Mouse (Mus musculus) forebrain, embryonic 14.5 days (tissue): ENCODE results near the gene Olfr523. TPM values are rescaled to one million over a fixed set of nuclear protein-coding genes. Genes with fewer than 3 reads are reported as not detected.
A peak's percentile ranks its signal among the peaks of the same experiment; 100 is the strongest.

Source experiments
- ATAC-seq: fragments of 200-750 bp; cut with Nextera tagmentation; 2 replicates; pipeline ENCODE4 v1.8.0; 2017; ENCODE audit warnings: mild to moderate bottlenecking, moderate library complexity
- DNase-seq: peaks from one replicate; pipeline ENCODE4 v3.0.0-alpha.2; 2015; ENCODE audit warnings: low spot score
- H3K27ac ChIP-seq: fragments of 300-500 bp; sonication (generic); 2 replicates; pipeline ENCODE4 v1.5.1; 2014; ENCODE audit warnings: low read depth, mild to moderate bottlenecking, control low read depth, low read length, moderate library complexity
- H3K27me3 ChIP-seq: fragments of 300-500 bp; sonication (generic); replicated peaks from 2 replicates; pipeline ENCODE4 v1.6.1; 2014; ENCODE audit warnings: low read length, control low read depth, mixed read lengths; ENCODE audit not compliant: control insufficient read depth, insufficient read depth
- H3K36me3 ChIP-seq: fragments of 300-500 bp; sonication (generic); 2 replicates; pipeline ENCODE4 v1.6.1; 2014; ENCODE audit warnings: low read length, control low read depth; ENCODE audit not compliant: control insufficient read depth, insufficient read depth
- H3K4me1 ChIP-seq: fragments of 300-500 bp; sonication (generic); 2 replicates; pipeline ENCODE4 v1.6.1; 2014; ENCODE audit warnings: antibody characterized with exemption, low read length, control low read depth; ENCODE audit not compliant: control insufficient read depth, insufficient read depth
- H3K4me2 ChIP-seq: fragments of 300-500 bp; sonication (generic); 2 replicates; pipeline ENCODE4 v1.6.1; 2014; ENCODE audit warnings: mild to moderate bottlenecking, control low read depth, low read length
- H3K4me3 ChIP-seq: fragments of 300-500 bp; sonication (generic); 2 replicates; pipeline ENCODE4 v1.5.1; 2014; ENCODE audit warnings: low read depth, low read length, control low read depth
- H3K9ac ChIP-seq: fragments of 300-500 bp; sonication (generic); 2 replicates; pipeline ENCODE4 v1.6.1; 2014; ENCODE audit warnings: mild to moderate bottlenecking, low read length, control low read depth, moderate library complexity
- H3K9me3 ChIP-seq: fragments of 300-500 bp; sonication (generic); replicated peaks from 2 replicates; pipeline ENCODE4 v1.6.1; 2016; ENCODE audit warnings: low read length, control low read depth, mixed read lengths; ENCODE audit not compliant: control insufficient read depth
- WGBS: fragments of 180-500 bp; shearing (Covaris S2); extraction: QIAGEN DNeasy Blood & Tissue Kit; methylation state at CpG from one replicate; pipeline ENCODE4 v1.1.7; 2014; 5-methylcytosine and 5-hydroxymethylcytosine counted together
- polyA plus RNA-seq: library from polyadenylated mRNA; unstranded; fragments of >200 nt; fragmentation: Nextera tagmentation; extraction: Ambion mirVana; gene quantifications from 2 replicates; pipeline ENCODE4 v1.2.1, GENCODE M21; 2014

Olfr523 gene
- polyA plus RNA-seq, 1 experiment from 2014 or later: not detected

DNA sequence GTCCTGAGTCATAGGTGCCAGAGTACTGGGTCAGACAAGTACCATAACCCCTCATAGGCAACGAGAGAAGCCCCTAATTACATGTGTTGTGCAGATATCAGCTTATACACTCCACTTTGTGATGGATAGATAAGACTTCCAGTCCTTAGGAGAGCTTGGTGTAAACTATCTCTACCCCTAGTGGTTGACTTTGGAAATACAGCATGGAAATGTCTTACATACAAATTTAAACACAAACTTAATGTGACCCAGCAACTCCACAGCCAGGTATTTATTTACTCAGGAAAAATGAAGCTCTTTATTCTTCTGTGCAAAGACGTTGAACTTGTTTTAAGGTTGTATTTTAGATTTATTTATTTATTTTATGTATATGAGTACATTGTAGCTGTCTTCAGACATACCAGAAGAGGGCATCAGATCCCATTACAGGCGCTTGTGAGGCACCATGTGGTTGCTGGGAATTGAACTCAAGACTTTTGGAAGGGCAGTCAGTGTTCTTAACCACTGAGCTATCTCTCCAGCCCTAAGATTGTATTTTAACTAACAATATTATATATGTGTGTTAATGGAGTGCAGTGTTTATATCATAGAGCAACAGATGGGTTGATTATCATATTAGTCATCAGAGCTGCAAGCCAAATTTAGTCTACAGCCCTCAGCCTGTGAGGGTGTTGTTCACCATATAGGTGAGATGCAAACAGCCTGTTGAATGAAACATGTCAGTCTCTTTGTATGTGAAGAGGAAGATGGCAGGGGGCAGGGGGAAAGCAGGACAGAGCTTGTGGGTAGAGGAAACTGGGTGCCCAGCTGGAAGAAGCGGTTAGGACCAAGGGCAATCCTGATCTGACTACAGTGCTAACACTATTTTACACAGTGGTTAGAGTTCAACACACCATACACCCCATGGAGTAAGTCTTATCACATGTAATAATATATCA is 15.6 kb downstream of the Olfr523 start:
- H3K36me3 ChIP-seq: no peaks in the 10 kb centered on the region
- ATAC-seq: no peak
- H3K9me3 ChIP-seq: no peaks in the 10 kb centered on the region
- H3K27me3 ChIP-seq: no peaks in the 10 kb centered on the region
- DNase-seq: peak; percentile 67
- 72% methylated on average over 4 of the region's 4 CpGs for WGBS
- no peak overlapping the region for H3K9ac ChIP-seq
- no peak overlapping the region for H3K4me2 ChIP-seq
- no peak overlapping the region for H3K4me3 ChIP-seq
- H3K4me1 ChIP-seq: no peaks in the 10 kb centered on the region
- no peak overlapping the region for H3K27ac ChIP-seq

DNA sequence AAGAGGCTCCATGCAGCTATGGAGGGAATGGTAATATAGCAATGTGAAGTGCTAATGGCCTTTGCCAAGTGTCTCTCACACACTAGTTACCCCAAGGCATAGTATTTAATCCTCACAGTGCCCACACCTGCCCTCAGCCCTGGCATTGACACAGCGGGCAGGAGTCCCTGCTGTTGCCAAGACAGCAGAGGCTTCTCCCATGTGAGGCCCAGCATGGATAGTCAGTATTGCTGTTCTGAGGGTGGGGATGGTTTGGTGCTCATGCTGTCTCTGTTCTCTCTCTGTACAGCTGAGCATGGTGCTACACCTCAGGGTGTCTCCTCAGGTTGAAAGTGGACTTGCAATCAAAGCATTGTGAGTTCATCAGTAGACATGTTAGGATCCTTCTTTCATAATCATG is 17.4 kb downstream of the Olfr523 start:
- Histone ChIP-seq H3K27ac (no peak overlapping the region), H3K27me3 (no peaks in the 10 kb centered on the region), H3K9me3 (no peaks in the 10 kb centered on the region), H3K4me1 (no peaks in the 10 kb centered on the region), H3K4me2 (no peak overlapping the region), H3K4me3 (no peak overlapping the region), H3K36me3 (no peaks in the 10 kb centered on the region), H3K9ac (no peak overlapping the region)
- no peak for DNase-seq
- ATAC-seq: no peak
- 95% methylated on average over 1 of the region's 1 CpGs for WGBS

DNA sequence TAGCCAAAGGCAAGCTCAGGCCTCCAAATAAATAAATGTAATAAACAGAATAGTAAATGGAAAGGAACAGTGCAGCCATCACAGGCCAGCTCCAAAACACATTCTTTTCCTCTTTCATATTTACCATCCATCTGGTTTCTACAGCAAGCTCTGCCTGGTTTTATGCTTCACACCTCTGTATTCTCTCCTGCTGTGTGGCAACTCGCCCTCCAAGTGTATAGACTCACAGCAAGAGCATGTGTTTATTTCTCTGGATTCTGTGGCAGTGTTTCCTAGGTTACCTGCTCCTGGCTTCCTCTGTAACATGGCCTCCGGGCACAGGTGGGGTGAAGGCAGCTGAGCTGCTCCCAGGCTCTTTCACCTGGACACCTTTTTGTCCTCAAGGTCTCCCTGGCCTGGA is 19.4 kb downstream of the Olfr523 start:
- Histone ChIP-seq H3K27me3 (no peaks in the 10 kb centered on the region), H3K9me3 (no peaks in the 10 kb centered on the region), H3K9ac (no peak overlapping the region), H3K4me2 (no peak overlapping the region), H3K4me3 (no peak overlapping the region), H3K27ac (no peak overlapping the region), H3K36me3 (no peaks in the 10 kb centered on the region), H3K4me1 (no peaks in the 10 kb centered on the region)
- no peak for ATAC-seq
- DNase-seq: no peak
- 58% methylated on average over 2 of the region's 2 CpGs for WGBS

DNA sequence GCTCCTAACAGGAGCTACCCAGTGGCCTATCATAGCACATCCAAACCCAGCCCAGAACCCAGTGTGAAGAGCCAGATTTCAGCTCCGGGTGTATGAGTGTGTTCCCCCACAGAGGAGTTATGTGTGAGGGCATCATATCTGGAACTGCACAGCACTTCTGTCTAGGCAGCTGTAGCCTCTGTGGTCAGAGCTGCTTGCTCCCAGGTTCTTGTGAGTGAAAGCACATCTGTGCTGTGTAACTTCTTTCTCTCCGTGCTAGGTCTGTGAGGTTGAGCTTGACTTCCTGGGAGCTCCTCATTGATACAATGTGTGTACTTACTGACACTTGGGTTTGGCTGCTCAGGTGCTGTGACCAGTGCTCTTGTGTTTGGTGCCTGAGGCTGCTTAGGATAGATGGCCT is 19.8 kb downstream of the Olfr523 start:
- no peak overlapping the region for H3K9ac ChIP-seq
- no peaks in the 10 kb centered on the region for H3K4me1 ChIP-seq
- H3K9me3 ChIP-seq: no peaks in the 10 kb centered on the region
- no peak for ATAC-seq
- WGBS: 86% methylated on average over 2 of the region's 2 CpGs
- H3K4me2 ChIP-seq: no peak overlapping the region
- H3K27ac ChIP-seq: no peak overlapping the region
- no peaks in the 10 kb centered on the region for H3K36me3 ChIP-seq
- no peak overlapping the region for H3K4me3 ChIP-seq
- DNase-seq: no peak
- H3K27me3 ChIP-seq: no peaks in the 10 kb centered on the region

DNA sequence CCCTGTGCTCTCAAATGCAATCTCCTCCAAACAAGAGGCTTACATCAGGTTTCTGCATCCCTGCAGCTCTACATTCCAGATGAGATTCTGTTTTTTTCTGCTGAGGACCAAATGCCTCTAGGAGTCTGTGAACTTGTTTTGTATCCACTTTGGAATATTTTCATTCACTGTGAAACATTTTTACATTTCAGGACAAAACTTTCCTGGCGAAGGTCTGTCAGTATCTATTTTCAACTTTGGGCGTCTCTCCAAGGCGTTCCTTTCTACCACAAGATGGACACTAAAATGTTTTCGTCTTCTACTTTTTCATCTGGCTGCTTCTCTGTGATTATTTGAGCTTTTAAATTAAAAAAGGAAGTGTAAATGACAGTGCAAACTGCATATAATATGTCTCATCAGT is 21.0 kb downstream of the Olfr523 start:
- no peaks in the 10 kb centered on the region for H3K9me3 ChIP-seq
- 93% methylated on average over 4 of the region's 4 CpGs for WGBS
- ATAC-seq: no peak

DNA sequence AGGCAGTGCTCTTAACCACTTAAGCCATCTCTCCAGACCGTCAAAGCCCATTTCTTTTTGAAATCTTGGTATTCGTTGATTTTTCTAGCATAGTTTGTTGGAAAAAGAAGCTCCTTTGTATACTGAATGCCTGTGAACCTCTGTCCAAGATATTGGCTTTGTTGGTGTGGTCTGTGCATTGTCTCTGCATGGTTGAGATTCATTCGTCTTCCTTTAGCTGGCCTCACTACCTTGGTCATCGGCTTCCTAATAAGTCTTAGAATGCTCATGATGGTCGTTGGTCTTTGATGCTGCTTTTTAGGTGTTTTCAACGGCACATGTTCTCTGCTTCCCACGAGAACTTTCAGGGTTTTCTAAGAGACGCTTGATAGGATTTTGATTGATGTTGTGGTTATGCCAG is 23.0 kb downstream of the Olfr523 start:
- Histone ChIP-seq H3K36me3 (no peaks in the 10 kb centered on the region), H3K4me2 (no peak overlapping the region), H3K4me3 (no peak overlapping the region), H3K27me3 (no peaks in the 10 kb centered on the region), H3K4me1 (no peaks in the 10 kb centered on the region), H3K27ac (no peak overlapping the region), H3K9ac (no peak overlapping the region), H3K9me3 (no peaks in the 10 kb centered on the region)
- no peak for ATAC-seq
- no peak for DNase-seq
- 80% methylated on average over 8 of the region's 8 CpGs for WGBS

More for the DNA sequence above, 21.0 kb downstream of the Olfr523 start:
- H3K4me2 ChIP-seq: no peak overlapping the region
- DNase-seq: no peak
- no peak overlapping the region for H3K4me3 ChIP-seq
- H3K4me1 ChIP-seq: no peaks in the 10 kb centered on the region
- H3K36me3 ChIP-seq: no peaks in the 10 kb centered on the region
- no peaks in the 10 kb centered on the region for H3K27me3 ChIP-seq
- no peak overlapping the region for H3K27ac ChIP-seq
- no peak overlapping the region for H3K9ac ChIP-seq

DNA sequence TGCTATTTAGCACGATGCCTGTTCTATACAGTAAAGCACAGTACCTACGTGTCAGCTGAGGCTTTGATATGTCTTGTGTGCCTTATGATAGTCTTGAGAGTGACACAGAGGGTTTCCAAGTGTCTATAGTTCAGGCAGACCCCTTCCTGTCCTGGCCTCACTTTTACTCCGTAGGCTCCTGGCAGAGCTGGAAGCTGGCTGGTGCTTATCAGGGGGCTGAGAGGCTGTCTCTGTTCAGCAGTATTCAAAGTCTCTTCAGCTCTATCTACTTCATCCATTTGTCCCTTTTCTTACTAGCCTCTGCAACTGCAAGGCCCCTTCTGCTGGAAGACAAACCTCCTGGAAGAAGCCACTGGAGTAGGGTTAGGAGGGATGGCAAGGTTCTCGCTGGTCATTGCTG is 28.1 kb downstream of the Olfr523 start:
- H3K27me3 ChIP-seq: no peaks in the 10 kb centered on the region
- H3K27ac ChIP-seq: no peak overlapping the region
- H3K4me3 ChIP-seq: no peak overlapping the region
- no peak overlapping the region for H3K4me2 ChIP-seq
- DNase-seq (no peak), ATAC-seq (no peak)
- WGBS: 92% methylated on average over 4 of the region's 4 CpGs
- H3K9me3 ChIP-seq: no peaks in the 10 kb centered on the region
- H3K4me1 ChIP-seq: no peaks in the 10 kb centered on the region
- H3K9ac ChIP-seq: no peak overlapping the region
- no peaks in the 10 kb centered on the region for H3K36me3 ChIP-seq

DNA sequence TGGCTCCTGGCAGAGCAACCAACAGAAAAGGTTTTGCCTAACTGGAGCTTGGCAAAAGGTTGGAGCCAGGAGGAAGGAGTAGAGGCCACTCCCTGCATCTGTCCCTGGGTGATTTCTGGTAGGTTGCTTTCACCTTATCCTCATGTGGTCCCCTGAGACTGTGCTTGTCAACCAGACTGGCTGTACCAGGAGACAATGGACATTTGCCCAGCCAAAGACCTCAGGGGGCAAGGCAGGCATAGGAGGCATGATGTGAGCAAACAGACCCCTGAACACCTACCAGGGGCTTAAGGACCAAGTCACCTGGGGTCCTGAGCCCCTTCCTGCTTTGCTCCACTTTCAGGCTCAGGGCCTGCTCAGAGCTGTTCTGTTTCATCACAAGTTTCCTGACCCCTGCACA is 32.8 kb downstream of the Olfr523 start, which contains the start of gene Olfr524:
Gene Olfr524 (minus strand): TSS at position 101 of the 400 bp plus-strand sequence.
- Histone ChIP-seq H3K9me3 (no peaks in the 10 kb centered on the region), H3K4me1 (no peaks in the 10 kb centered on the region), H3K9ac (no peak within 1 kb of the TSS), H3K27me3 (no peaks in the 10 kb centered on the region), H3K27ac (no peak within 1 kb of the TSS), H3K36me3 (no peaks in the 10 kb centered on the region), H3K4me3 (no peak within 1 kb of the TSS), H3K4me2 (no peak within 1 kb of the TSS)
- ATAC-seq: no peak
- no peak for DNase-seq

DNA sequence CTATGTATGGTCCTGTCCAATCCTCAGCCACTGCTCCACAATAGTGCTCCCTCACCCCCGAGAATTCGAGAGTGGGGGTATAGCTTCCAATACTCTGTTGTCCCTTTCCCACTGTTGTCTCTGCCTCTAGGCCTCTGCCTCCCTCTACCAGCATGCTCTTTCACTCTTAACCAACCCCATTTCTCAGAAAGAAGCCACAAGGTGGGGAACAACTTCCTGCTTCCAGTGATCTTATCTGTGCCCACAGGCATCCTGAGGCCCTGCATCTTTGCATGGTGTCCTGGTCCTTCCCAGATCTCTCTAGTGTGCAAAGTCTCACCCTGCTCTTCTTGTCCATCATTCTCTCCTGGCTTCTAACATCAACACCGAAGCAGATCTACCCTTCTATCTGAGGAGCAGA is 33.9 kb downstream of the Olfr523 start:
- no peak overlapping the region for H3K27ac ChIP-seq
- H3K36me3 ChIP-seq: no peaks in the 10 kb centered on the region
- 95% methylated on average over 3 of the region's 3 CpGs for WGBS
- no peak overlapping the region for H3K9ac ChIP-seq
- no peaks in the 10 kb centered on the region for H3K27me3 ChIP-seq
- ATAC-seq (no peak), DNase-seq (no peak)
- H3K4me3 ChIP-seq: no peak overlapping the region
- H3K4me1 ChIP-seq: no peaks in the 10 kb centered on the region
- H3K9me3 ChIP-seq: no peaks in the 10 kb centered on the region
- H3K4me2 ChIP-seq: no peak overlapping the region
